Mouse (Mus musculus) right cerebral cortex, postnatal 14 days (tissue): ENCODE measurements at regions not wholly inside any gene's neighbourhood (a gene's known extent, or its start where the extent isn't known, plus 50 kb on each side); places are given as distances from the start of the nearest gene placed in this dataset.

Source experiments
- DNase-seq: peaks from one replicate; pipeline ENCODE4 v3.0.0; 2022

DNA sequence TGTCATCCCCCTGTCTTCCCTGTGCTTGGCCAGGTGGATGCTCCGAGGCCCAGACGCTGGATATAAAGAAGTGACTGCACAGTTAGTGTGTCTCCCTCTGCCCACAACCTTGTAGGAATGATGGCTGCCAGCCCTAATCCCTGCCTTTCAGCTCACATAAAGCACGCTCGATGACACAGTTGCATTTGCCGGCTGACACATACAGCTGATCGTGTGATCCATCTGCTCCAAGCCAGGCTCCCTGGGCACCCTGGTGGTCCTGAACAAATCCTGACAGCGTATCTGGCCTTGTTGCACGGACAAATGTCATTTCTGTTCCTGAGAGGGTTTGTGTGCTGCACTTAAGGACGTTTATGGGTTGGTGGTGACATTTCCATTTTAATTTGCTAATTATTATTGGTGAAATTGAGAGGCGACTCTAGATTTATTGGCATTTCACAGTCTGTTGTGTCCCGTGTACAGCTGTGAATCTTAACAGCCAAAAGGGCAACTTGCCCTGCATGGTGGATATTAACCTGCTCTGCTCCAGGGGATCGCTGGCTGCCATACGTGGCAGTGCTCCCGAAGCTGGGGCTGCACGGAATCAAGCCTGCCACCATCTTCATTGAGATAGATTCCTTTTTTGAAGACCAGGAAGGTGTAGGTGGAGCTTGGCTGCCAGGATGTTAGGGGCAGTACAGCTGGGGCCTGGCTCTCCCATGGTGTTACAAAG, 241.9 kb upstream of the Kcnab2 start:
- no peak for DNase-seq

DNA sequence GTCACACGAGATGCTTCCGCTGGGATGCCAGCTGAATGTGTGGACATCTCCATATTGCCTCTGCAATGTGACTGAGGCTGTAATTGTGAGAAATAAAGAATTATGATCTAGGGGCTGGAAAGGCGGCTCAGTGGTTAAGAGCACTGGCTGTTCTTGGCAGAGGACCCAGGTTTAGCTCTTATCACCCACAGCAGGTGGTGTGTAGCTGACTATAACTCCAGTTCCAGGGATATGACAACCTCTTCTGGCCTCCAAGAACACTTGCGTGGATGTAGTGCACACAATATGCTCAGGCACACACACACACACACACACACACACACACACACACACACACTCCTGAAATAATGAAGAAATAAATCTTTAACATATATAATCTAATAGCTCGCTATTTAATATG, 232.7 kb upstream of the Kcnab2 start:
- no peak for DNase-seq

DNA sequence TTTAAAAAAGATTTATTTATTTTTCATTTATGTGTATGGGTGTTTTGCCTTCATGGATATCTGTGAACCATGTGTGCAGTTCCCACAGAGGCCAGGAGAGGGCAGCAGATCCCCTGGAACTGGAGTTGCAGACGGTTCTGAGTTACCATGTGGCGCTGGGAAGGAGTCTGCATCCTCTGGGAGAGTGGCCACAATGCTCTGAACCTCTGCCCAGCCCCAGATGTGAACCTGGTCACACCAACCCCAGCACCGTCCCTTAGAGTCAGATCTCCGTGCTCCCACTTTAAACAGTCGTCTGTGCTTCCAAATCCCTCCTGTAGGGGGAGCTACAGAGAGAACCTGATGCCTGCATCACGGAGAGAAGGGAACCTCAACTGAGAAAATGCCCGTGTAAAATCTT, 222.5 kb upstream of the Kcnab2 start:
- no peak for DNase-seq

DNA sequence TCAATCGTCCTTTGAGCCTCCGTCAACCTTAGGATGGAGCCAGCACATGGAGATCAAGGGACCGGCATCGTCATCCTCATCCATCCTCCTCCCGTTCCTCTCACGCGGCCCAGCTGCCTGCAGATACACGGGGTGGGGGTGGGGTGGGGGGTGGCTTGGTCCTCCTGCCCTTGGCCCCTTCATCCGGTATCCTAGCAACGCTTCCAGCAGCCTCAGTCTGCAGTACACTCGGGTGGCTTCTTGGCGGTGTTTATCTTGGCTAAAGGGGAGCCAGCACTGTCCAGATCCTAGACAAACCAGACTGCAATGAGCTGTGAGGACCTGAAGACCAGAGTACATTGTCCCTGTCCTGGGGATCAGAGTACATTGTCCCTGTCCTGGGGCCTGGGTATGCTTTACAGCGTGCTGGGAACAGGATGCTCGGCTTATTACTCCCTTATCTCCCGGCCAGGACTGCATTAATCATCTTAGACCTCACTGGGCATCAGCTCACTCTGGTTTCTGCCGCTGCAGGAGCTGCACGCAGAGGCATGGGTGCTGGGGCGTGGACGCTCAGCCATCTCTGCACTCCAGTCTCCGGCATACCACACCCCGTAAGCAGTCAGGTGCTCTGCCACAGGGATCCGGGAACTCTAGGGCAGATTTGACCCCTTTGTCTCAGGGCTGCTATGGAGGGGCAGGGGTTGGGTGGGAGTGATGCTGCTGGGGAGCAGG, 219.7 kb upstream of the Kcnab2 start:
- DNase-seq = peak; percentile 15

DNA sequence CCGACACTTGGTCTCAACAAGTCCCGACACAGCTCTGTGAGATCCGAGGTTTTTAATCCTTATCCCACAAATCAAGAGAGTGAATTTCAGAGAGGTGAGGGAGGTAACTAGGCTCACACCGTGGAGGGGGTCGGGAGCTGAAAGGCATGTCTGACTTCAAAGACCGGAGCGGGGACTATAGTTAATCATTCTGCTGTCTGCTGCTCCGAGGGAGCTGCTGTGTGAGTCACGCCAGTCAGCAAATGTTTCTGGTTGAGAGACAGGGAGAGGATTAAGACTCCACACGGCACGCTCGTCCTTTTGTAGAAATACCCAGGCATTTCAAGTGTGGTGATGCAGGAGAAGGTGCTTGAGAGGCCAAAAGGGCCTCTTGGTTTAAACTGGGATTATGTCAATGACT, 214.1 kb upstream of the Kcnab2 start:
- DNase-seq = no peak

DNA sequence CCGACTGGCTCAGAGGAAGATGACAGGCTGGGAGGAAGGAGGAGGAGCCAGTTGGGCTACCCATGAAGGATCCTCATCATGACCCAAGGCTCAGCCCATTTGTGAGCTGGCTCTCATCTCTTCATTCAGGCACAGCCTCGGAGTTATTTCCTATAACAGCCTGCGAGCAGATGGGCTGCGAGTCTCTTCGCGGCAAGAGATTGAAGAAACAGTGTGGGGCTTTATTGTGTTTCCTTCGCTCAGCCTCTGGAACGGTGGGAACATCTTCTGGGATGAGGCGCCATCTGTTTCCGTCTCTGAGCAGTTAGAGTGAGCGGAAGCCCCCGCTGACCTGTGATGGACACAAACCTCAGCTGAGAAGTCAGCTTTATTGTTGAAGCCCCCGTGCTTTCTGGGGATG, 213.6 kb upstream of the Kcnab2 start:
- peak; percentile 14 for DNase-seq

DNA sequence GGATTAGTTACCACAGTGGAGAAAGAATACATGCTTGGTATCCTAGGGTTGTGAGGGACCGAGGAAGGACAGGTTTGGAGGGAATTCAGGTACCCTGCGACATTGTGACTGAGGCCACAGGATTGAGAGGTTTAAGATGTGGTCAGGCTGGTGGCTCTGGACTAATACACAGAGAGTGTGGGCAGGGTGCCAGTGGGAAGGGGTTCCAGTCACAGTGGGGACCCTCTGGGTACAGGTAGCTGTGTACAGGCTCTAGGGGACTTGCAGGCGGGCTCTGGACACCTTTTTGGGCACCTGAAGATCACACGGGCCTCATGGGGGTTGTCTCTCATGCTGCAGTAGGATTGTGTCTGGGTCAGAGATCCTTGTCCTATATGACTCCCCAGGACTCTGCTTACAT, 213.1 kb upstream of the Kcnab2 start:
- no peak for DNase-seq

DNA sequence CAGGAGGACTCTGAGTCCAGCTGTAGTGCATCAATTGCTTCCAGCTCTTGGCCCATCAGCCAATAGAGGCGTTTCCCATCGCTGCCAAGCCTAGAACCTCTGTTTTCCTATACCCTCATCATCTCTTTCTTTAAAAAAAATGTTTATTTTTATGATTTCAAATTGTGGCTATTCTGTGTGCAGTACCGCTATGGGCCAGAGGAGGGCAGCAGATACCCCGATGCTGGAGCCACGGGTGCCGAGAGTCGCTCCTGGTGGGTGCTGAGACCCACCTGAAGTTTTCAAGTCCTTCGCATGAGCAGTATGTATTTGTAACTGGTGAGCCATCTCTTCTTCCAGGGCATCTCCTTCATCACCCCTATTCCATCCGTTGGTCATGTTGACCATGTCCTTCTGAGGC, 212.2 kb upstream of the Kcnab2 start:
- no peak for DNase-seq

DNA sequence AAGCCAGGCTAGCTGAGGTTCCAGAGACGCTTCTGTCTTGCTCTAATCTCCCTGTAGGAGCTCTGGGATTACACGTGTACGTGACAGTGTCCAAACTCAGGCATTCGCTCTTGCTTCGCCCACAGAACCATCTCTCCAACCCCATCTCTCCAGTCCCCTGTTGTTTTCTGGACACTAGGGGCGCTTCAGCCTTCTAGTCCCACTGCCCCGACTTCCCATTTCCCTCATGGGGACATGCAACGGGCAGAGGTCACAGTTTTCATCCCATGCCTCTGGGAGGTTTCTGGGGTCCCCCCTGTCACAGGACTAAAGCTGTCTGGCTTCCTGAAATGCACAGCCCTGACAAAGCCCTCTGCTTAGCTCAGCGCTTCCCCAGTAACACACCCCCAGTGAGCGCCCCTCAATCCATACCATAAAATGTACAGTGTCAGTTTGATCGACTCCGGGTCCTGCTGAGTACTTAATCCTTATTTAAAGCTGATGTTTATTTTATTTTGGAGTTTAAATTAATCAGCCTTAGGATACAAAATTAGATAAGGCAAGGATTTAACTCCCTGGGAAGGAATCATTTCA, 208.9 kb upstream of the Kcnab2 start:
- no peak for DNase-seq

DNA sequence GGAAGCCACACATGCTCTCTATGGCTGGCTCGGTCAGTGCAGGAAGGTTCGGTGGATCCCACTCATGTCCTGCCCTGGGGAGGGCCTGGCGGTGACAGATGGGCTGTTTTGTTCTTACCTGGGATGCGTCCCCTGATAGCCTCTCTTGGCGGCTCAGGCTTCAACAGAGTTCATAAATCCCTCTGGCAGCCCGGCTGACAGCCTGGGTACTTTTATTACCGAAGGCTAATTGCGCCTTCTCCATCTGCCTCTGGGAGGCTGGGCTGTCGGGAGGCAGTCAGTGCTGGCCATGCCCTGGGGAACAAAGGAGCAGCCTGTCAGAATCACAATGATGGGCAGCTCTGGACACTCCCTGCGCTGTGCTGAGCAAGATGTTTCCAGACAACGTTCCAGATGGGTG, 196.5 kb upstream of the Kcnab2 start:
- no peak for DNase-seq

DNA sequence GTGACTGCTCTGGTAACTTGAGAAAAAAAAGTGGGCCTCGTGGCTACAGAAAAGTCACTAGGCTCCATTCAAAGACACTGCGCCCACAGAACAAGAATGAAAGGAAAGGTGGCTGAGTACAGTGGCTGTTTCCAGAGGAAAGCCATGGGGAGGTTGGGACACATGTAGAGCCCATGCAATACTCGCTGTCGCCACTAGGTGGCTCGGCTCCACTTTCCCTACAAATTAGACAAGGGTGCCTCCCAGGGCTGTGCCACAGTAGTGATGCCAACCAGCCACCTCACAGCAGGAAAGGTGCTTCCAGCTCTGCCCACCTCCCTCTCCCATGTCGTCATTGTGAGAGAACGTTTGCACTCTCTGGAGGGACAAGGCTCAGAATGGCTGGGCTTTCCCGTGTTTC, 185.8 kb upstream of the Kcnab2 start:
- no peak for DNase-seq

DNA sequence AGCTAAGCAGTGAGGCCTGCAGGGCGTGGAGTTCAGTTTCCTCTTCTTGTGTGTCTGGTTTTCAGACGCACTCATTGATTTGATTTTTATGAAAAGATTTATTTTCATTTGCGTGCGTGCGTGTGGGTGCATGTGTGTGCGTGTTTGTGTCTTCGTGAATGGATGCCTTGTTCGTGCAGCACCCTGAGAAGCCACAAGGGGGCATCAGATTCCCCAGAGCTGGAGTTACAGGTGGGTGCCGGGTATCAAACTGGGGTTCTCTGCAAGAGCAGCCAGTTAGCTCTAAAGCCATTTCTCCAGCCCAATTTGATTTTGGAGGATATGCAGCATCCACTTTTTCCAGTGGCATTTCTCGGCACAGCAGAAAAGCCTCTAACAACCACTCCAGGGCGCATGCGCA, 185.4 kb upstream of the Kcnab2 start:
- no peak for DNase-seq

DNA sequence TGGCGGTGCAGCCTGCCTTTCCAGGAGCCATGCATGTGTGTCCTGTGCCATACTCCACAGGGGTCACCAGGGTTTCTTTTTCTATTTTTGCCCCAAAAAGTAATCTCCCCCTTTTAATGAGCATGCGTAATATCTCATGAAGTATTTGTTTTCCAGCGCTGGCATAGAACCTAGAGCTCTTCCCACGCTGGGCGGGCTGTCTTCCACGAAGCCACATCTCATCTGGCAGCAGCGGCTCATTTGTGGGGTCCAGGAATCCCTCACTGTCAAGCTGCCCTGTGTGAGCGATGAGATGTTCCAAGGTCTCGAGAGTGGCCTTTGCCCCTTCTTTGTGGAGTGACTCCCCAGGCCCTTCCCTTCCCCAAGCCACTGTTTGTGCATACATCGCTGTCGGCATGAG, 184.8 kb upstream of the Kcnab2 start:
- DNase-seq = no peak

DNA sequence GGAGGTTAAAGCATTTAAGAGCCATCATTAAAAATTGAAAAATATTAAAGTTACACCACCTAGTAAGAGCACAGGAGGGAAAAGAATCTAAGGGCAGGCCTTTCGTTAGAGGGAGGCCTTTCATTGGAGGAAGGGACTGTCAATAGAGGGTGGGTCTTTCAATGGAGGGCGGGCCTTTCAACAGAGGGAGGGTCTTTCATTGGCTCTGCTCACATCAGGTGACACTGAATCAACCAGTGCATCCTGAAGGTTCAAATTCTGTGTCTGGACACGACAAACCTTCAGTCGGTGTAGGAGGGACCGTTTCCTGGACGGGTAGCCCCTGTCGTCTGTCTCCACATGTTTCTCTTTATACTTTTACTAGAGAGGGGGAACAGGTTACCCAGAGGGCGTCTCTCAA, 172.5 kb upstream of the Kcnab2 start:
- DNase-seq = no peak

DNA sequence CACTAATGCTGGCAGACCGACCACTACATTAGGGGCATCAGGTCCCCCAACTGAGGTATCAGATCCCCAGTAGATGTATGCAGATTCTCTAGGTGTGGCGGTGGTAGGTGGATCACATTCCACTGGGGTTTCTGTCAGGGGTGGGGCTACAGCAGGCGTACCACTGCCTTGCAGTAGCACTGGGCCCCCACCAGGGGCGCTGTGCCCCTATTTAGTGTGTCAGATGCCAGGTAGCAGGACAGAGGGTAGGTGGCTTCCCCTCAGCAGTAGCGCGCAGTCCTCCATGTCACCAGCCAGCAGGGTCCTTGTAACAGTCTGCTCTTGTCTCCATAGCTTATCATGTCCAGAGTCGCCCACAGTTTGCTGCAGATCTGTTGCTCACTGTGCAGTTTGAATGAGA, 169.9 kb upstream of the Kcnab2 start:
- peak; percentile 18 for DNase-seq

DNA sequence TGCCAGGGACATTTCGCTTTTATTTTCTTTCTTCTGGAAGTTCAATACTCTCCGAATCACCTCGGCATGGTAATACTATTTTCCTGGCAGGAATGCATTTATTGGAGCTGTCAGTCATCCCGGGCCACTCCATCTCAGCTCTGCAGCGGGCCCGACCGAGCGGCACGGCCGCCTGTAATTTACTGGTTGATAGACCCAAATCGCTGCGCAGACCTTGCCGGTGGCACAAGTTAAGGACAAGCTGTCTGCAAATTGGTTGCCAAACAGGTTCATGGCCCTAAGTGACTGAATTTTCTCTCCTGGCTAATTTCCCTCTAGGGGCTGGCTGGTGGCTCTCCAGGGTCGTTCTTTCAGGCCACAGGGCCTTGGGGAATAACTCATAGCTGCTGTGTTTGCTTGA, 169.4 kb upstream of the Kcnab2 start:
- DNase-seq = no peak

DNA sequence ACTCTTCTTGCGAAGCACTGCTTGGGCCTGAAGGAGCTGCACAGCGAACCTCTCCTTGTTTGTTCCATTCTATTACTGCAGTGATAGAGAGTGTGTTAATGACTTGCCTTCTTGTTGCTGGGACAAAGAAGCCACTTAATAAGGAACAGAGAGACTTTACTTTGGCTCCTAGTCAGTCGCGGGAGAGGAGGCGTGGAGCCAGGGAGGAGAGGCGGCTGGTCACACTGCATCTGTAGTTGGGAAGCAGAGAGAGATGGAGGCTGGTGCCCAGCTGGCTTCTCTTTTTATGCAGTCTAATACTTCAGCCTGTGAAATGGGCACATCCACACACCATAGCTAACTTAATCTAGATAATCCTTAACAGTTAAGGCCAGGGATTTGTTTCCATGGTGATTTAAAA, 159.4 kb upstream of the Kcnab2 start:
- no peak for DNase-seq

DNA sequence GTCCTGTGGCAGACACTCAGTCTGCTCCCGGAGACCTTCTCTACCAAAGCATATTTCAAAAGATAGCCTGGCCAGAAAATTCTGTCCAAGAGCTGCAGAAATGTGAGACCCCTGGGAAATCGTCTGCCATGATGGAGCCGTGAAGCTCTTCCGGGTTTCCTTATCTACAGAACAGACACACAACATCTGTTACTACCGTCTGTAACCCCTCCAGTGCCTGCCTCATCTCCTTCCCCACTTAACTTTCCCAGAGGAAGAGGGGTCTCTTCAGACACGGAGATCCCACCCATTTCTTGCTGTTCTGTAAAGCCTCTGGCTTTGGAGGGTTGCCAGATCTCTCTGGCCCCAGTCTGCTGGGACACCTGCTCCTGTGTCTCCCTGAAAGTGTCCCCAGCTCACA, 156.2 kb upstream of the Kcnab2 start:
- no peak for DNase-seq

DNA sequence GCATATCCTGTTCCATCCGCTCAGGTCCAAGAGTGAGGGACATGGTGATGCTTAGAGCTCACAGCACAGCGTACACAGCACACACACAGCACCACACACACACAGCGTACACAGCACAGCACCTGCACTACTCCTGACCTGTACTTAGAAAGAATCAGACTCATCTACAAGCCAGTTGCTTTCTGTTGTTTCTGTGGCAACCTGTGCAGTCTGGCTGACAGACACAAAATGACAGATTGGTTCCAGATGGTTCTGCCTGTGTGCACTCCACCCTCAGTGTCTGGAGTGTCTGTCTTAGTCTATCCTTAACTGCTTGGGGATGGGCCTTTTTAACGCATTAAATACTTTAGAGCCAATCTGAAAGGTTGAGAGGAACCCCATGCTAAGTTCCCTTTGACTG, 150.4 kb upstream of the Kcnab2 start:
- DNase-seq = no peak

DNA sequence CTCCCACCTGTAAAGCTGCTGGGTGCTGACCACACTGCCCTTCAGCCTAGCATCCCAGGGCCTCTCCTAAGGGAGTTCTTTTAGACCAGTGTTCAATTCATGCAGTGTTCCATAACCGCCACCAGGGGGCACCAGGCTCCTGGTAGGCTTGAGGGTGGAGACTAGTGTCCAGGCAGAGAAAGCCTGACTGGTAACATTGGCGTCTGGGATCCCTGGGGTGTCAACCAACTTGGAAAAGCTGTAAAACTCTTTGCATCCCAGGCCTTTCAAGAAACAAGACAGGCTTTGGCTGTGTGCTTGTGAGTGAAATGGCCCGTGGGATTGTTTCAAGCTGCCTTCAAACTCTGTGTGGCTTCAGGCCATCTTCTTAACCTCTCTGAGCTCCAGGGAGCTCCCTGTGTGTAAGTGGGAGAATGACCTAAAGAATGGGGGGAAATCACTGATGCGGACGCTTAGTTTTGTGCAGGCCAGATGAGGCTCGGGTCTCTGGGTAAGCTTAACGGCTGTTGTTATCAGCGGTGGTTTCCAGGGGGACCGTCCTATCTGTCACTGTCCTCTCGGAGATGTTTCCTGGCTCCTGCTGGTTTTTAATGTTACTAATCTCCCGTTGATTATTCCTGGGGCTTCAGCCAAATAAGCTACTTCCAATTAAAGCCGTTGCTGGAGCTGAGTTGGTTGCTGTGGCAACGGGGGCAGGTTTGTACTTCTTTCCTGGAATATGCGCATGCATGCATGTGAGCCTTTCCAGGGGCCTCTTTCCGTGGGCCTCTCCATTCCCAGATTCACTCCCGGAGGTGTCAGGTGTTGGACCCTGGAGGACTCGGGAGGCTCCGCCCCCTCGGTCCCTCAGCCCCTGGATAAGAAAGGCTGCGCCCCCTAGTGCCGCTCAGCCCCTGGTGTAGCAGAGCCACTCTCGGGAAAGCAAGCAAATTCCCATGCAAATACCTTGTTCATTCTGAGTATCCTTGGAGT, 147.6 kb upstream of the Kcnab2 start:
- peak; percentile 74 for DNase-seq

DNA sequence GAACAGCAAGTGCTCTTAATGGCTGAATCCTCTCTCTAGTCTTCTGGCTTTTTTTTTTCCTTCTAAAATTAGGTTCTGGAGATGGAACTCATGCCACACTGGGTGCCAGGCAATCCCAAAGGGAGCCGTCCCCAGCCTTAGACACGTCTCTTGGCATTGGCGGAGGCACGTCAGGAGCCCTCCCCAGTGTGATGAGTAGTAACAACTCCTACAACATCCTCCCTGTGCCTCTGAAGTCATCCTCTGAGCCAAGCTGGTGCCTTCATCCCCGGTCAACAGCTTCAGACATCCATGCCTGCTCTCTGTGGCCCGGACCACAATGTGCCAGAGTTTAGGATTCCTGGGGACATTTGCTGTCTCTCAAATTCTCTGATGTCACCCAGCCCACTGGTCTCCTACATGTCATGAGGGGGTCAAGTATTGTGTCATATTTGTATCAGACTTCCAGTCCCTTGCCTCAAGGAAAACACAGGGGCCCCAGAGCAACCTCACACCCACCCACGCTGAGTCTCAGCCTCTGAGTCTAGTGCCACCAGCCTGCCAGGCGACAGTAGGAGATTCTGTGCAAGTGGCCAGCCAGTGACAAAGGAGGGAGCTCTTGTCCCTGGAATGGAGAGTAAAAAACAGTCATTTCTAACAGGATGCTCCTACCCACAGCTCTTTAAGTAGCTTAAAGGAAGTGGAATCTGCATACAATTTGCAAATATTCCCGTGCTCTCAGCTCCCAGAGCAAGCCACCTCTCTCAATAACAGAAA, 144.5 kb upstream of the Kcnab2 start:
- peak; percentile 48 for DNase-seq

DNA sequence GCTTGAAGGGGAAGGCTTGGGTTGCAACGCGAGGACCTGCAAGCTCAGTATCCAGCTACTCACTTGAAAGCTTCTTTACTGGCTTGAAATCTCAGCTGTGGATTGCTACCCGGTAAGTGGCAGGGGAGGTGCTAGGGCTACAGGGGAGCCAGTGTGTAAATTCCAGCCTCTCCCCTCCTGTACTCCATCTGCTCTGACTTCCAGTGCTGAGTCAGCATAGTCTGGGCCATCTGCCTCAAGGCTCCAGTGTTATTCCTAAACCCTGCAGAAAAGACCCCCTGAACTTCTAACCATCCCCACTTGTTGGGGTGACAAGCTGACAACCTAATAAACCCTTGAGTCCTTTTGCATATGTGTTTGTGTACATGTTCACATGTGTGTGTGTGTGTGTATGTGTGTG, 140.0 kb upstream of the Kcnab2 start:
- no peak for DNase-seq

DNA sequence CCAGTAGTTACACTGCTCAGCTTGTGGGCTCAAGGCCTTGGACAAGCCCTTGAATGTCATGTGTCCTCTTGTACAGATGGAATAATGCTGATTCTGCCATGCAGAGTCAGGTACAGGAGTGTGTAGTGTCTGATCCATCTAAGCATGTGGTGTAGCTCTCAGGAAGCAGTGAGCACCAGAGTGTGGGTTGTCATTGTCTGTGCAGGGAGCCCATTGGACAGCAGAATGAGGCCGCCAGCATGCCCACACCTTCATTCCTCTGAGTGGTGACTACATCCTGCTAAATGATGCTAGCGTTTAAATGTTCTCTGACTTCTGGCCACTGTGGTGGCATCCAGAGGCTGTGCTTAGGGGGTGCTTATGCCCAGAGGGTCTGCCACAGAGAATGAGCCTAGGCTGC, 137.5 kb upstream of the Kcnab2 start:
- no peak for DNase-seq
